Mouse (Mus musculus): ENCODE measurements around the gene Cacng2.
A peak's percentile ranks its signal among the peaks of the same experiment; 100 is the strongest.
"Not testable (repeated sequence)": the region's sequence is repeated elsewhere in the genome, so short reads cannot be mapped to it uniquely, and the experiment has no call there.

The Cacng2 gene

DNA sequence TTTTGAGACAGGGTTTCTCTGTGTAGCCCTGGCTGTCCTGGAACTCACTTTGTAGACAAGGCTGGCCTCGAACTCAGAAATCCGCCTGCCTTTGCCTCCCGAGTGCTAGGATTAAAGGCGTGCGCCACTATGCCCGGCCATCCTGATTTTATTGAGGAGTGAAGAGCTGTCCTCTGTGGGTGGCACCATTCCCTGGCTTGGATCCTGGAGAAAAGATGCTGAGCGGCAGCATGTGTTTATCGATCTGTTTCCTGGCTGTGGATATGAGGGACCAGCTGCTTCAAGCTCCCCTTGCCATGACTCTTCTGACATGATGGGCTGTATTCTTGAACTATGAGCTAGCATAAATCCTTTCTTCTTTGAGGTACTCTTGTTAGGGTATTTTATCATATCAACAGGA lies 111.6 kb downstream of the Cacng2 start:
- not testable (repeated sequence) for DNase-seq (ENCODE audit: low spot score in 2 of 2)

DNA sequence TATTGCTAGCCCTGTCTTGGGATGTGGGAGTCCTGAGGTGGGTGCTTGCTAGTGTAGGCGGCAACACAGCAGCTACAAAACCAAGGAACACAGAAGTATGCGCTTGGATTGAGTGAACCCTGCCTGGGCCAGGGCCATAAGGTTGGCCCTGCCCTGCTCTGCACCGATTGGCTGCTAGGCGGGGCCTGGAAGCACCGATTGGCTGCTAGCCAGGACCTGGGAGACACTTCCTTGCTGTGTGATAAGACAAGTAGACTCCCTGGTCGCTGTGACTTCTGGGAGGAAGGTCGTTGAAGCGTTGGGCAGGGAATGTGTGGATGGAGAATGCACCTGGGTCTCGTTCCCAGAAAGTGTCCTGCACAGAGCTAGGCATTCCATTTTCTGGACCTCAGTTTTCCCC lies 115.9 kb downstream of the Cacng2 start:
- no peak for DNase-seq (ENCODE audit: low spot score in 2 of 2)

DNA sequence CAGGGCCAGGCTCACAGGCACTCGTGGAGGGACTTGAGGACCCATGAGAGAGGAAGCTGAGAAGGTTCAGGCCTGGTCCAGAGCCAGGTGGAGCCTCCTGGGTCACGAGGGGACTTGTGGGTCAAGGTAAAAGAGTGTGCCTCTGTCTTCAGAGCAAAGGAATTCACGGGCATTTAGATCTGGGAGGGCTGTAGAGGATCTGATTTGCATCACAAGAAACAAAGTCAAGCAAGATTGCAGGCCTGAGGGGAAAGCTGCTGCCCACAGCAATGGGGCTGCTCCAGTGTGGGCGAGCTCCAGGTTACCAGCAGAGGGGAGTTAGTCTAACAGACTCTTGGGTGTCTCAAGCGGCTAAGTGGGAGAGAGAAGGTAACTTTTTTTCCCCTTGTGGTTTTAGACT lies 118.4 kb downstream of the Cacng2 start:
- no peak for DNase-seq (ENCODE audit: low spot score in 2 of 2)

DNA sequence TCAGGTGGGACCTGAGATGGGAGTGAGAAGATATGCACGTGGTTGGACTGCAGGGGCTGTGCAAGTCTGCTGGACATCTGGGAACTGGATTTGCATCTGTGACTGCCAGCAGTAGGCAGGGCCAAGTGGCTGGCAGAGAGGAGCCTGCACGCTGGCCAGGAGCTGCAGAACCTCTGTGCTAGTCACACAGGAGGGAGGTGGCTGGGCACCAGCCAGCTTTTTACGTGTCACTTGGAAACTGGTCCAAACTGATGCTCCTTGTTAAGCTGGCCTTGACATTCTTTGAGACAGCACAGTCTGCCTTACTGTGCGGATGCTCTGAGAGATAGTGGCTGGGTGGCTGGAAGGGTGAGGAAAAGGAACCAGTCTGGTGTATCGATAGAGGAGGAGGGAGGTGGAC lies 131.3 kb downstream of the Cacng2 start:
- DNase-seq (ENCODE audit: low spot score in 2 of 2) = peak in 1 of 2 experiments; percentile 30

DNA sequence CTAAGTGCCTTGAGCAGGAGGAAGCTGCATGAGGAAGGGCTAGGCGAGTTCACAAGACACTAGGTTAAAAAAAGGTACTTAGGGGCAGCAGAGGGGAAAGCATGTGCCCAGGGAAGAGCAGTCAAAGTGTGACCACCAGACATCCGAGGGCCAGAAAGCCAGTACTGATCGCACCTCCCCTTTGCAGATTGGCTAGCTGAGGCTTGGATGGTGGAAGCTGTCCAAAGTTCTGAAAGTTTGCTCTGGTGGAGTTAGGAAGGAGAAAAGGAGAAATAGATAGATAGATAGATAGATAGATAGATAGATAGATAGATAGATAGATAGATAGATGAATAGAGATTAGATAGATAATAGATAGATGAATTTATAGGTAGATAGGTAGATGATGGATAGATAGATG lies 136.4 kb downstream of the Cacng2 start:
- no peak for DNase-seq (ENCODE audit: low spot score in 2 of 2)

DNA sequence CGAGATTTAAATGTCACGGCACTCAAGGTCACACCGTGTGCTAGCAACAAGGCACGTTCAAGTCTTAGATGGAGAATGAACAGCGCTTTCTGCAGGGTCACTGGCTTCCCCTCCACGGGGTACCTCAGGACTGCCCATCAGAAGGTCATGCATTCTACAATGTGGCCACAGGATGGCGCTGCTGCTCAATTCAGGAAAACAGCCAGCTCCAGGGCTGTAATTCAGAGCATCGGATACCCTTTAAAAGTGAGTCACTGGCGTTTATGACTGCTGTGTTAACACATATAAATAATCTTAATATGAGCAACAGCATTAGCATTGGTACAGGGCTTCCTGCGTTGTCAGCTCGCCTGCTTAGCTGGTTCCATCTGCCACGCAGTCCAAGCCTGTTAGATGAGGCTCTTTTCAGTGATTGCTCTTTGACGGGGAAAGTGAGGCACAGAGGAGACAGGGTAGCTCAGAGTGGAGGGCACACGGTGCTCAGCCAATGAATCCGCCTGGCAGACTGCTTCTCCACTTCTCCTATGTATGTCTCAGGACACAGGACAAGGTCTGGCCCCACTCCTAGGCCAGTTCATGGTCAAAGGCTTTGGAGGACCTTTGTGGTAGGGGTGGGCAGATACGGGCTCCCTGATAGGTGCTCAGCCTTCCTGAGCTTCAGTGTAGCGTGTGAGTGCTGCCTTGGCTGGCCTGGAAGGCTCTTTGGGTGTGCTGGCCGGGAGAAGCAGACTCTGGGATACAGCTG lies 137.5 kb downstream of the Cacng2 start:
- peak in 1 of 2 experiments; percentile 83 for DNase-seq (ENCODE audit: low spot score in 2 of 2)

DNA sequence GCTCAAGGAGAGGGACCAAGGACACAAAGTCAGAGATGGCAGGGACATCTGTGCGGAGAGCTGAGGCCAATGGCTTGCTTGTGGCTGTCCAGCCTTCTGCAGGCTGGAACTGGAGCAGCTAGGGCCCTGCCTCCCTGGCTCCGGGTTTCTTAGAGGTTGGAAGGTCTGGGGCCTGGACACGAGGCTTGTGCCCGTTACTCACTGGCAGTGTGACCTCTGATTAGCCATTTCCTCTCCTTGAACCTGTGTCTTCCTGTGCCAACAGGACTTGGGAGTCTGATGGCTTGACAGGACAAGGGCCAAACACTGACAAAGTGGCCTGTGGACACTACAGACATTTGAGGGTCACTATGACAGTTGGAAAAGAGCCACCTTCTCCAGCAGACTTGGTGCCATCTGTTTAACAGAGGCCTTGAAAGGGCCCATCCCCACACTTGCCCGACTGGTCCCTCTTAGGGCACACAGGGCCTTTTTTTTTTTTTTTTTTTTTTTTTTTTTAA lies 138.6 kb downstream of the Cacng2 start:
- DNase-seq (ENCODE audit: low spot score in 2 of 2) = no peak

DNA sequence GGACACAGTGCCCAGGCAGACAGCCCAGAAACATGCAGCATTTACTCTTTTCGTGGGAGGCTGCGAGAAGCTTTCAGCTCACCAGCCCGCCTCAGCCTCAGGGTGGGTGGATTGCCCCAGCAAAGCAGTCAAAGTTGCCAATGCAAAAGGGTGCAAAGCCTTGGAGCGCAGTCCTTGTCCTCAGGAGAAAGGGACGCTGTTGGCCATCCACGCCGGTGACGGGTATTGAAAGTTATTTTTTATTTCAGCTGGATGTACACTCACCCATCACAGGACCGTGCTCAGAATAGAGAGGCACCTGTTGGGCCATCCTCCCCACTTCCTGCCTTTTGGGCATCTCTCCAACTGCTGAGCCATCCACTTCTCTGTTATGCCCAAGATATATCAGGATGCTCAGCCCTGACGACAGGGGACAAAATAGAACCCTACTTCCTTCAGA lies 140.4 kb downstream of the Cacng2 start:
- DNase-seq (ENCODE audit: low spot score in 2 of 2) = peak; percentile 44 to 72

DNA sequence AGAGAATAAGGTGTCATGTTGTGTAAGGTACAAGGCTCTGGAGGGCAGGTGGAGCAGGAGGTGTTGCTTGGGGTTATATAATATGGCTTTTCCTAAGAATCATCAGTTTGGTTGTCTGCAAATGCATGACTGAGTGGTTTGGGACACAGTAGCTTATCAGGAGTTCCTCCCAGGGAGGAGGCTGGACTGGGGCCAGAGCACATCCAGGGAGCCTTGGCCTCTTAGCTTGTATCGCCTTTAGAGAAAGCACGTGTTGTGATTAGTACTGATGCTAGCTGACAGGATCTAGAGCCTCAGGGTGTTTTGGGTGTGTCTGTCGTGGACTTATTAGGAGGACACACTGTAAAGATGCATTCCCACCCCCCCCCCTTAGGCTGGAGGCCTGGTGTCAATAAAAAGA lies 142.2 kb downstream of the Cacng2 start:
- DNase-seq (ENCODE audit: low spot score in 2 of 2) = no peak

DNA sequence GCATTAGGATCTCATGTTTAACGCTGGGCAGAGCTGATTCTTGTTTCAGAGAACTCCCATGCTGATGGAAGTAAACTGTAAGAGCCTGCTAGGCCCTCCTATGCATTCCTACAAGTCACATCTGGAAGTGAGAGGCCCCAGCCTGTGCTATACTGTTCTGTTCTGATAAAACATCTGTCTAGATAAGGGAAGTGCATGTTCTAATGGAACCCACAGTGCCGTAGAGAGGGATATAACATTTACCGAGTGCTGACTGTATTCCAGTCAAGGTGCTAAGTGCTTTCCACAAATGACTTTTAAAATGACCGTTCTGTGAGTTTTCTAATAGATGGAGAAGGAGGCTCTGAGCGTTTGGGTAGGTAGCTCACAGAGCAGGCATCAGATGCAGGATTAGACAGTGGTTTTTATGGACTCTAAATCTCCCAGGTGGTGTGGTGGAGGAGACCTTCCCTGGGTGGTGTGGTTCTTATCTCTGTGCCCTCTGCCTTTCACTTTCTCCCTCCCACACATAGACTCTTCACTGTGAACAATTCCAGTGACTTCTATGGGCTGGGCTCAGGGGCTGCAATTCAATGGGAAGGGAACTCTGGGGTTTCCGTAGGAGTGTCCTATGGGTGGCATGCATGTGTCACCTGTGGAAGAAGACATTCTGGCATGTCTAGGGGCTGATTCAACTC lies 145.5 kb downstream of the Cacng2 start:
- DNase-seq (ENCODE audit: low spot score in 2 of 2) = no peak

DNA sequence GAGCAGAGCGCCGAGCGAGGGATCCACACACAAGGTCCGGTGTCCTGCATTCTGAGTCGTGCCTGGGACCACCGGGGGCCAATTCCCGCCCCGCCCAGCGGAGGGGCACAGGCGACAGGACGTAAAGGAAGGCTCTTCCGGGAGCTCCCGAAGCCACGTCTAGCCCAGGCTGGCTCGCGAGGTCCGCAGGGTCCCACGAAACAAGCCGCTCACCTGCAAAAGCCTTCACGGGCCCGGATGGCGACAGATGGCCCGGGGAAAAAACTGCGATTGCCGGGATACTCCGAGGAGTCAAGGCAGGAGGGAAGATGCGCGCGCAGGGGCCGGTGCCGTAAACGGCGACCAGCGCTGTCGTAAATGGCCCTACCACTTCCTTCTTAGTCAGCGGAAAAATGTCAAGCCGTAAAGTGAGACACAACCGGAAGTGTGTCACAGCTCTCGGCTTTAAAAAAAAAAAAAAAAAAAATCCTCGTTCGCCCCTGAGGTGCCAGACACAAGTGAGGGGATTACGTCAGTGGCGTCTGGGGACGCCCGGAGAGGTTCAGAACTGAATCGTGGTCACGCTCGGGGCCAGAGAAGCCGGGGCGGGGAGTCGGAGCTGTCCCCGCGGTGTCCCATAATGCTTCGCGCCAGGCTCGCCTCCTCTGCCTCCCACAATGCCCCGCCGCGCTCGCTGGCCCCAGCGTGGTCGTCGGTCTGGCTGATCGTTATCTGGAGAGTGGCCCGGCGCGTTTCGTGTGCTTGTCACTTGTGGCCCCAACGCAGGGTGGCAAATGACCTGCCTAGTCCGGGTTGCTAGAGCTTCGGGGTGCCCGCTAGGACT lies 149.1 kb downstream of the Cacng2 start, which contains the start of gene Eif3d:
TSS of gene Eif3d (minus strand) at position 344 of the 823 bp plus-strand sequence.
- peak; percentile 93 to 99 for DNase-seq (ENCODE audit: low spot score in 2 of 2)

DNA sequence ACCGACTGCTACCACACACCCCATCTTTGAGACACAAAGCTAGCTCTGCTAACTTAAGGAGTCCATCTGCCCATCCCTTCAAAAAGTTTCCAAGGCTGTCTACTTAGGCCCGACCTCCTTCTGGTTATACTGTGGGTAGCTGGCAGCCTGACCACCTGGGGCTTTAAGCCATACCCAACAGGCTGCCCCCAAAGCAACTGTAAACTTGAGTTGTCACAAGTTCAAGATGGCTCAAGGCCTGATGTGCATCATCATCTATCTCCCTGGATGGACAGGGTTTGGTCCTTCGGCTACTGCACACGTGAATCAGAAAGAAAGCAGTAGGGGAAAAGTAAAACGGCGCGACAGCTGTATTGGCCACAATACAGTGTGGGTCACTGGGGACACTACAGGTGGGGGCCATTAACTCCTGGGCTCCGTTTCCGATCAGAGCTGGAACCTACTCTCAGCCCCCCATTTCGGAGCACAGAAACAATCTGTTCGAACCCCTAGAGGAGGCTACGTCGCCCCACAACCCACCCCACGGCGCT lies 149.8 kb downstream of the Cacng2 start:
- no peak for DNase-seq (ENCODE audit: low spot score in 2 of 2)

DNA sequence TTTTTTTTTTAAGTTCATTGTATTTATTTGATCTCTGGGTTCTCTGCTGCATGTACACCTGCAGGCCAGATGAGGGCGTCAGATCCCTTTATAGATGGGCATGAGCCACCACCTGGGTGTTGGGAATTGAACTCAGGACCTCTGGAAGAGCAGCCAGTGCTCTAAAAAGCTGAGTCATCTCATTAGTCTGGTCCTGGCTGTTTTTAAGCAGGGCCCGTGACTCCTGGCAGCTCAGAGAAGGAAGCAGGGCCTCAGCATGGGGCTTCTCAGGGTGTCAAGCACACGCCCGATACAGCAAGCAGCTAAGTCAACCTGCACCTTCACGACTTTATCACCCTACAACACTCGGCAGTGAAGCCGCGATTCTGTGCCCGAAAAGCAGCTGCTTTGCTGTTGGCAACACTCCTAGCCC lies 154.7 kb downstream of the Cacng2 start:
- no peak for DNase-seq (ENCODE audit: low spot score in 2 of 2)

DNA sequence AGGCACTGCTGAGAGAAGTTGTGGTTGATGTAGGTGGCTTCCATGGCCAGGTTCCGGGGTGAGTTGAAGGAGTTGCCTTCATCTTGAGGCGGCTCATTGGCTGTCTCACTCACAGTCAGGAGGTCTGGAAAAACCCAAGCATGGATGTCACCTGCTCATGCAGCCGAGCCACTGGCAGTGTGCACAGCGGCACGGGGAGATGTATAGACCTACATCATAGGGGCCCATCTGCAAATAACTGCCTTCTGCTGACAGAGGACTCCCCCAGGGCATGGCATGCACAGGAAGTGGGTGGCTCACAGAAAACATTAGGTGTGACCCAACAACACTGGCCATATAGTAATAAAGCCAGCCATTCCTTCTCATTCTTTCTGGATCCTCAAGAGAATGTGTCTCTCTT lies 157.4 kb downstream of the Cacng2 start:
- no peak for DNase-seq (ENCODE audit: low spot score in 2 of 2)

DNA sequence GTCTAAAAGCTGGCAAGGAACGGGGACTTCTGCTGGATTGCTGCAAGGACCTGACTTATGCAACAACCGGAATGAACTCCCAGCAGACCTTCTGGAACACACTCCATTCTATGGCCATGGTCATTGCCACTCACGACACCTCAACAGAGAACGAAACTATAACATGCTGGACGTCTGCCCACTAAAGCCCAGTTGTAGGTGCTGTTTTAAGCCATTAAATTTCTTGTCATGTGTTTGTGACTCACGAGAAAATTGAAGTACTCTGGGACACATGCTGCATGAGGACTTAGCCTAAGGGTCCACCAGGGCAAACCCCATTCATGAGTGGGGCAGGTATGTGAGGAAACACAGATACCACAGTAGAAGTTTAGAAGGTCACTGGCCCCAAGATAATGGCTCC lies 159.1 kb downstream of the Cacng2 start:
- no peak for DNase-seq (ENCODE audit: low spot score in 2 of 2)

DNA sequence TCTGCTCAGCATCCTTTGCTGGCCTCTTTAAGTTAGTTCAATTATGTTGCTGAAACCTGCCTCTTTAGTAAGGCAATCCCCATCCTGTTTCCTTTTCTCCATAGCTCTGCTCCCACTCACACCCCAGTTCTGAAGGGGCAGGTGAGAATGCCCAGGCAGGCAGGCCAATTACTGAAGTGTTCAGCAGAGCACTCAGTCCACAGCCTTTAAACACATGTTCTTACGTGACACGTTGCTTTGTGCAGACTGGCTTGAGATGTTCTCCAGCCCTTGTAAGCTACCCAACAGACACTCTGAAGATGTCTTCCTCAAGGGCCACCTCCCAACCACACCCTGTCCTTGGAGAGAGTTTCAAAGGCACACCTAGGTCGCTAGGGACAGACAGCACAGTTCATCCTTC lies 161.8 kb downstream of the Cacng2 start:
- no peak for DNase-seq (ENCODE audit: low spot score in 2 of 2)

DNA sequence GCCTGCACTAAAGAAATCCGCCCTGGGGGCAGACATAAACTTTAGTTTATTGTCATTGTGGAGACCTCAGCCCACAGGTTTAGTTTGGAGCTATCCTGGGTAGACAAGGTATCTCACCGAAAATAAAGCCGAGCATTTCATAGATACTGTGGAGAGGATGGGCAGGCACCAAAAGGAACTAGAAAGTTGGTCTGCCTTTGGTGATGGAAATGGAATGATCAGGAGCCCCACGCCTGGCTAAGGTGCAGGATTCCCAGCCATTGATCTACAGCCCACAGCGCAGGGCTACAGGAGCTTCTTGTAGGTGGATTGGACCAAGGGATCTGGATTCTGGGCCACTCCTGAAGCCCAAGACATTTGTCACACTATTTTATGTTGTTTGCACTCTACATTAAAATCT lies 162.2 kb downstream of the Cacng2 start:
- DNase-seq (ENCODE audit: low spot score in 2 of 2) = no peak

DNA sequence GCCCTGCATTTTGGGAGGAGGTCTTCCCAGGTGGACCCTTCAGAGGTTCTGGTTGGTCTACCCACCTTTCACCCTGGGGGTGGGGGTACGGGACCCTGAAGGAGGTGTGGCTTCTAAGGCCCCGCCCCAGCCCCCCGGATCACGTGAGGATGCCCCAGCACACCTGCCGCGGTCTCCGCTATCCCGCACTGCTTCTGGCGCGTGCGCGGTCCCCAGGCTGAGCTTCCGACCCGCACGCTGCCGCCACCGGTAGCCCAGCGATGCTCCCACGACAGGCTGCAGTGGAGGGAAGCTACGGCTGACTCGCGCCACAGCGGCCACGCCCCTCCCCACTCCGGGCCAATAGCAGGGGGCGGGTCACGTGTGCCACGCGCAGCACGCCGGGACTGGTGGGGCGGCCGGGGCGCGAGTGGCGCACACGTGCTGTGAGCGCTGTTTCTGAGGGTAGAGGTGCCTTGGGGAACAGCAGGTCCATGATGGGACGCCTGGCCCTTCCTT lies 163.4 kb downstream of the Cacng2 start, which contains the start of gene Foxred2:
TSS of gene Foxred2 (minus strand) at position 319 of the 498 bp plus-strand sequence.
- DNase-seq (ENCODE audit: low spot score in 2 of 2) = peak; percentile 80 to 88

DNA sequence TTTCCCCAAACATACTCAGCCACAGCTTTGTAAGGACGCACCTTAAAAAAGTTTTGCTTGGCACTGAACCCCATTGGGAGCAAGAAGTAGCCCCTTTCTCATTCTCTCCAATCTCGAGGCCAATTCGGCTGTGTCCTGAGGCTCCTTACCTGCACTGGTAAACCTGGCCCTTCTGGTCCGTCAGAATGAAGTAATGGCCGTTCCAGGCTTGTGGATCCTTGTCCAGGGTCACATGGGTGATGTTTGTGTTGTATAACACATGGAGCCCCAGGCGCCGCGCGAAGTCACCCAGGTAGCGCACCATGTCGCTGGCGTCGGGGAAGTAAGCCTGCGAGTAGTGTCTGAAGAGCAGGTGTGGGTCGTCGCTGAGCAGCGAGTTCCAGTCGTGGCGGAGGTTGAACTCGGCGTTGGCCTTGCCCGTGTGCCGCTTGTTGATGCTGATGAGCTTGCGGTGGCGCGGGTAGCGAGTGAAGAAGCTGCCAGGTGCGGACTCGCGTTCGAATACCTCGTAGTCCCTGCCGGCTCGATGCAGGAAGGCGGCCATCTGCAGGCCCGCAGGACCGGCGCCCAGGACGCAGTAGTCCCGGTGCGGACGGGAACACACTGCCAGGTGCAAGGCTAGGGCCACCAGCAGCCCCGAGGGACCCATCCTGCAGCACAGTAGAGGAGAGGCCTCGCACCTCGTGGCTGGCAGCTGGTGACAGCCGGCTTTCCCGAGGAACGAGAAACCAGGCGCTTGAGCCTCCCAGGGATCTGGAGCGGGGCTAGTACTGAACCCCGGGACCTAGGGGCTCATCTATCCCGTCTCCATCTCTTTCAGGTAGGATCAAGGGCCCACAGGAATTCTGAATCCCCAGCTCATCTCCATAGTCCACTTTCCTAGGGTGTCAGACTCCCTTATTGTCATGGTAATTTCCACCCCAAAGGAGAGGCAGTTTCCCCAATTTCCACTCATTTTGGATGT lies 164.1 kb downstream of the Cacng2 start:
- peak in 1 of 2 experiments; percentile 11 for DNase-seq (ENCODE audit: low spot score in 2 of 2)

DNA sequence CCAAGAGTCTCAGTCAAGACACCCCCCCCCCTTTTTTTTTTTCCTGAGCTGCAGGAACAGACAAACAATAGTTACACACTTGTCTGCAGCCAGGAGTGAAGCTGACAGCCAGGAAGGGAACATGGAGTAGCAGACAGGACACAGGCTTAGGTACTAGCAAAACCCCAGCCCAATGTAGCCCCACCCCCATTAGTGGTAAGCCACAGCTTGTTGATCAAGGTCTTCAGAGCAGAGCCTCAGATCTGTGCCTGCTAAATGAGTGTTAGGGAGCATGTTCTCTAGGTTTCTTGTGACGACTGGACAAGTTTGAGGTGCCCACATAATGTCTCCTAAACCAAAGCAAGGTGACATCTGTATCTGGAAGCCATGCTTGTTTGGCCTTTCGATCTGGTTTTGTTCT lies 165.5 kb downstream of the Cacng2 start:
- DNase-seq (ENCODE audit: low spot score in 2 of 2) = no peak

All from left cerebral cortex, adult 9 months (tissue).